Mouse (Mus musculus): ENCODE results near the gene Ins2. TPM values are rescaled to one million over a fixed set of nuclear protein-coding genes. Genes with fewer than 3 reads are reported as not detected.

The Ins2 gene
- polyA plus RNA-seq, 1 experiment = not detected

- WGBS = 35% methylated on average over 5 of the region's 5 CpGs
- H3K4me3 ChIP-seq (ENCODE audit: insufficient read depth, low read depth, low read length) = no peak overlapping the region
- no peak overlapping the region for H3K27ac ChIP-seq (ENCODE audit: insufficient read depth, low read depth, low read length)
- H3K4me1 ChIP-seq (ENCODE audit: control insufficient read depth, insufficient read depth, low read length) = no peaks in the 10 kb centered on the region
- TF ChIP-seq POLR2A (IDR thresholded peaks at IDR 0.05; ENCODE audit: insufficient read depth, low read depth, low read length) (no peak), CTCF (IDR thresholded peaks at IDR 0.05; ENCODE audit: insufficient read depth, low read depth, low read length) (no peak)
Observed at GRCm38 (mm10) chr7:142699334-142699860, 43.8 kb downstream of the Ins2 start.

GRCm38 (mm10) chr7:142678611-142679010 lies 64.6 kb downstream of the Ins2 start:
- no peak for TF ChIP-seq POLR2A (IDR thresholded peaks at IDR 0.05; ENCODE audit: insufficient read depth, low read depth, low read length)
- TF ChIP-seq CTCF (IDR thresholded peaks at IDR 0.05; ENCODE audit: insufficient read depth, low read depth, low read length) = no peak
- H3K4me3 ChIP-seq (ENCODE audit: insufficient read depth, low read depth, low read length) = no peak overlapping the region
- WGBS = 90% methylated on average over 3 of the region's 3 CpGs
- H3K4me1 ChIP-seq (ENCODE audit: control insufficient read depth, insufficient read depth, low read length) = no peaks in the 10 kb centered on the region
- H3K27ac ChIP-seq (ENCODE audit: insufficient read depth, low read depth, low read length) = no peak overlapping the region

- TF ChIP-seq CTCF (IDR thresholded peaks at IDR 0.05; ENCODE audit: insufficient read depth, low read depth, low read length) = no peak
- TF ChIP-seq POLR2A (IDR thresholded peaks at IDR 0.05; ENCODE audit: insufficient read depth, low read depth, low read length) = no peak
- Histone ChIP-seq H3K27ac (ENCODE audit: insufficient read depth, low read depth, low read length) (no peak overlapping the region), H3K4me3 (ENCODE audit: insufficient read depth, low read depth, low read length) (no peak overlapping the region), H3K4me1 (ENCODE audit: control insufficient read depth, insufficient read depth, low read length) (no peaks in the 10 kb centered on the region)
- WGBS = 8% methylated on average over 3 of the region's 3 CpGs
Observed at GRCm38 (mm10) chr7:142675644-142676043, 67.5 kb downstream of the Ins2 start.

DNA sequence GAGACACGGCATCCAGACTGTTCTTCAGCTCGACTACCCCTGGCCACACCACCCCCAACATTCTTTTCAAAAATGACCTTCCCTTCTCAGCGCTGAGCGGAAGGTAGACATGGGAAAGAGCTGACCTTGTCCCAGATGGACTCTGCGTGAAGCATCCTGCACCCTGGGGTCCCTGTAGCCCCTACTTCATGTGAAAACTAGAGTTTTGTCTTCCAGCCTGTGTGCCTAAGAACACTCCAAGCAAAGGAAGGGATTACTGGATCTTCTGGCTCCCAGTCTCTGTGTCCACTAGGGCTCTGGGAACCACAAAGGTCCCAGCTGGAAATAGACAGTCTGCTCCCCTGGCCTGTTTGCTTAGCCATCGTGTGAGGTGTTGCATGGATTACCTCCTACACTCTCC lies 68.0 kb downstream of the Ins2 start:
- H3K4me3 ChIP-seq (ENCODE audit: insufficient read depth, low read depth, low read length) = no peak overlapping the region
- no peaks in the 10 kb centered on the region for H3K4me1 ChIP-seq (ENCODE audit: control insufficient read depth, insufficient read depth, low read length)
- 75% methylated on average over 6 of the region's 6 CpGs for WGBS
- TF ChIP-seq POLR2A (IDR thresholded peaks at IDR 0.05; ENCODE audit: insufficient read depth, low read depth, low read length) (no peak), CTCF (IDR thresholded peaks at IDR 0.05; ENCODE audit: insufficient read depth, low read depth, low read length) (no peak)
- H3K27ac ChIP-seq (ENCODE audit: insufficient read depth, low read depth, low read length) = no peak overlapping the region

DNA sequence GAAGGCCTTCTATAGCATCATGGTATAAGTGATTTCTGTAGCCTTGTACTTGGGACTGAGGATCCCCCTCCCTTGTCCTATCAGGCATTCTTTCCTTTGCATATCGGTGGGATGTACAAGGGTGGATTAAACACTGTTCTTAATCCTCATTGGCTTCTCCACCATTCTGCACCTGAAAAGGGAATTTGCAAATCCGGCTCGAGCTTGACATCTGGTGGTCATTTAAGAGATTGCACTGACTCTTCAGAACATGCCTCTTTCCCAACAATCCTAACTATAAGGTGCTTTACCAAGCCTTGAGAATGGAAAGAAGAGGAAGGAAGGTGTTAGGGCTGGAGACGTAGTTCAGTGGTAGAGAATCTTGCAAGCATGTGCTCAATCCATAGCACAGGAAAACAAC lies 71.1 kb downstream of the Ins2 start:
- Histone ChIP-seq H3K4me1 (ENCODE audit: control insufficient read depth, insufficient read depth, low read length) (no peaks in the 10 kb centered on the region), H3K4me3 (ENCODE audit: insufficient read depth, low read depth, low read length) (no peak overlapping the region), H3K27ac (ENCODE audit: insufficient read depth, low read depth, low read length) (no peak overlapping the region)
- TF ChIP-seq POLR2A (IDR thresholded peaks at IDR 0.05; ENCODE audit: insufficient read depth, low read depth, low read length) (no peak), CTCF (IDR thresholded peaks at IDR 0.05; ENCODE audit: insufficient read depth, low read depth, low read length) (no peak)
- 5% methylated on average over 4 of the region's 4 CpGs for WGBS

DNA sequence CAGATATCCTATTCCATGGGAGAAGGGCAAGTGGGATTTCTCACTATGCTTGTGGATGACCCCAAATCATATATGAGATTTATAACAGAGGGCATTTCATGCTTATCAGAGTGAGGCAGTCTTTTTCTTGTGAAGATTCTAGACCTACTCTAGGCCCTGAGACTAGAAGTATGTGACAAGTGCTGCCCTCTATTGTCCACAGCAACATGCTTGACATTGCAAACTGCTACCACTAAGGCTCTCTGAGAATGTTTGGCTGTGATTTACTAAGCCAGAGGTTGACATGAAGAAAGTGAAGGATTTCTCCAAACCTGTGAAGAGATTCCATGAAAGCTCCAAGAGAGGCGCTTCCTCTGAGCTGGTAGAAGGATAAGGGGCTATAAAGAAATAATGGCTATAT lies 72.1 kb downstream of the Ins2 start:
- TF ChIP-seq CTCF (IDR thresholded peaks at IDR 0.05; ENCODE audit: insufficient read depth, low read depth, low read length) = no peak
- TF ChIP-seq POLR2A (IDR thresholded peaks at IDR 0.05; ENCODE audit: insufficient read depth, low read depth, low read length) = no peak
- no peak overlapping the region for H3K27ac ChIP-seq (ENCODE audit: insufficient read depth, low read depth, low read length)
- no peaks in the 10 kb centered on the region for H3K4me1 ChIP-seq (ENCODE audit: control insufficient read depth, insufficient read depth, low read length)
- H3K4me3 ChIP-seq (ENCODE audit: insufficient read depth, low read depth, low read length) = no peak overlapping the region
- WGBS = 98% methylated on average over 1 of the region's 1 CpGs

DNA sequence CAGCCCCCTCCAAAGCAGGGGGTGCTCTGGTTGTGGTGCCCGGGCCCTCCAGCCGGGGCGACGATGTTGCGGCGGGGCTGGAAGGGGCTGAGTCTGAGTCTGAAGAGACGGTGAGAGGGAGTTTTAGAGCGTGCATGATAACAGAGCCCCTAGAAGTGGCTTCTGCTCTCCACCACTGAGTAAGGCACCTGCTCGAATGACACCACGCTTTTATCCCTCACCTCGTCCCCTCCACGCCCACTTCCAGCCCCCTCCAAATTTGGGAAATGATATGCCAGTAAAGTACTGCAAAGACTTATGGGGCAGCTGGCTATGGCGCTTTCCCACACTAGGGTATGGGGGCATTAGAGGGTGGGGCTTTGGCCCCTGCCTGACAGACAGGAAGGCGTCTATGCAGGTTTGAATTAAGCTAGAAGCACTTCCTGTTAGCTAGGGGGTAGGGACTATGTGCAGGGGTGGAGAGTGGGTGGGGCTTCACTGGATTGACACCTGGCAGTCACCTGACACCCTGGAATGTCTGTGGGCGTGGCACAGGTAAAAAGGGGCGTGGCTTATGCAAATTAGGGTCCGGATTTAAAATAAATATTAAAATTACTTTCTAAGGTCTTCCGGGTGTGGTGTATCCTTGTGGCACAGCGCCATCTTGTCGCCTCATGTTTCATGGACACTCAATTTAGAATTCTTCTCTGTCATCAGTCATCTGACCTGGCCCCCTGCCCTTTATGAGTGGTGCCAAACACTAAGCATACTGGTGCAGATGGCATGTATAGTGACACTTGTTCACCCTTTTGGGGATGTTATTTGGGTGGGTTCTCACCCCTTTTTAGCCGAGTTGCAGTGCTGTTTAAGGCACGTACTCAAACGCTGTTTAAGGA lies 73.2 kb downstream of the Ins2 start, which contains the start of gene Gm49394:
Gene Gm49394, minus strand, starts transcription at position 192 of the 875 bp plus-strand sequence.
- TF ChIP-seq CTCF (IDR thresholded peaks at IDR 0.05; ENCODE audit: insufficient read depth, low read depth, low read length) (no peak), POLR2A (IDR thresholded peaks at IDR 0.05; ENCODE audit: insufficient read depth, low read depth, low read length) (no peak)
- Histone ChIP-seq H3K4me3 (ENCODE audit: insufficient read depth, low read depth, low read length) (no peak within 1 kb of the TSS), H3K27ac (ENCODE audit: insufficient read depth, low read depth, low read length) (no peak within 1 kb of the TSS), H3K4me1 (ENCODE audit: control insufficient read depth, insufficient read depth, low read length) (no peaks in the 10 kb centered on the region)
- WGBS = 84% methylated on average over 23 of the region's 23 CpGs

GRCm38 (mm10) chr7:142668328-142668727 lies 74.9 kb downstream of the Ins2 start:
- Histone ChIP-seq H3K4me1 (ENCODE audit: control insufficient read depth, insufficient read depth, low read length) (peaks cover 6% of the 10 kb centered on the region; the same call in 1 of the 2 replicates), H3K4me3 (ENCODE audit: insufficient read depth, low read depth, low read length) (no peak overlapping the region), H3K27ac (ENCODE audit: insufficient read depth, low read depth, low read length) (no peak overlapping the region)
- TF ChIP-seq POLR2A (IDR thresholded peaks at IDR 0.05; ENCODE audit: insufficient read depth, low read depth, low read length) = no peak
- no peak for TF ChIP-seq CTCF (IDR thresholded peaks at IDR 0.05; ENCODE audit: insufficient read depth, low read depth, low read length)
- WGBS = 90% methylated on average over 1 of the region's 1 CpGs

DNA sequence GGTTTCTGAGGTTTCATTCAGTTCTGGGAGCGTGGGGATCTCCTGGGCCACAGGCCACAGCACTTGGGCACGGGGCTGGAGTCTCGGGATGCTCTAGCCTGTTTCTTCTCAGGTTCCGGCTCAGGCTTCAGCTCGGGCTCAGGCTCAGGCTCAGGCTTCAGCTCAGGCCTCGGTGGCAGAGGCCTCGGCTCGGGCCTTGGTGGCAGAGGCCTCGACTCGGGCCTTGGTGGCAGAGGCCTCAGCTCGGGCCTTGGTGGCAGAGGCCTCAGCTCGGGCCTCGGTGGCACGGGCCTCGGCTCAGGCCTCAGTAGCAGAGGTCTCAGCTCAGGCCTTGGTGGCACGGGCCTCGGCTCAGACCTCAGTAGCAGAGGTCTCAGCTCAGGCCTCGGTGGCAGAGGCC lies 75.7 kb downstream of the Ins2 start:
- Histone ChIP-seq H3K4me3 (ENCODE audit: insufficient read depth, low read depth, low read length) (no peak overlapping the region), H3K4me1 (ENCODE audit: control insufficient read depth, insufficient read depth, low read length) (peaks cover 6% of the 10 kb centered on the region; the same call in 1 of the 2 replicates), H3K27ac (ENCODE audit: insufficient read depth, low read depth, low read length) (no peak overlapping the region)
- whole genome bisulfite sequencing = 98% methylated on average over 18 of the region's 18 CpGs
- TF ChIP-seq POLR2A (IDR thresholded peaks at IDR 0.05; ENCODE audit: insufficient read depth, low read depth, low read length) (no peak), CTCF (IDR thresholded peaks at IDR 0.05; ENCODE audit: insufficient read depth, low read depth, low read length) (no peak)

Measured in olfactory bulb, adult 2 months (tissue).